Mouse (Mus musculus) ES-Bruce4 (cell line): ENCODE data around the gene 1700029J07Rik.

Experiments used
- CTCF ChIP-seq: IDR thresholded peaks from one replicate; pipeline ENCODE4 v1.8.1; 2011; ENCODE audit warnings: low read depth, low read length
- EP300 ChIP-seq: IDR thresholded peaks from 2 replicates; pipeline ENCODE4 v1.6.1; 2011; ENCODE audit warnings: low read depth, low read length; ENCODE audit not compliant: insufficient read depth

DNA sequence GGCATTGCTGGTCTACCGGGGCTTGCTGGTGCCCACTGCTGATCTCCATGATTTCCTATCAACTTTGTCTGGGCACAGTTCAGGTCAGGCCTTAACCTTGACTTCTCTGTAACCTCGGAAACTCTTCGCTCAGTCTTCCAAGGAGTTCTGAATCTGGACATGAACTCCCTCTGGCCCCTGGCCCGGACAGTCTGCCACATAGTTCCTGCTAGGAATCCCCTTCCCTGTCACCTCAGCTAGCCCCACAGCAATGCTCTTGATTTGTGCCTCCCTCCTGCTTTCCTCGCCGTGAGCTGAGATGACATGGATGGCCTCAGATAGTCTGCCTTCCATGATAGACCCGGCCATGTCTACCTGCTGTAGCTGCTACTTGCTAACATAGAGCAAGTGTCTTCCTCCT, 54.7 kb downstream of the 1700029J07Rik start:
- TF ChIP-seq EP300 (no peak), CTCF (no peak)
